Mouse (Mus musculus) lung, postnatal 0 days (tissue): ENCODE results near the gene Wbp2nl. TPM values are rescaled to one million over a fixed set of nuclear protein-coding genes. Genes with fewer than 3 reads are reported as not detected.

Experiments used
- ATAC-seq: fragments of 200-750 bp; cut with Nextera tagmentation; 2 replicates; pipeline ENCODE4 v1.8.0; 2017; ENCODE audit warnings: moderate library complexity
- DNase-seq: peaks from one replicate; pipeline ENCODE4 v3.0.0-alpha.2; 2016; ENCODE audit warnings: low spot score
- H3K27ac ChIP-seq: fragments of 300-500 bp; sonication (generic); 2 replicates; pipeline ENCODE4 v1.5.1; 2014; ENCODE audit warnings: antibody characterized with exemption, mild to moderate bottlenecking, low read length, mixed read lengths
- H3K27me3 ChIP-seq: fragments of 300-500 bp; sonication (generic); replicated peaks from 2 replicates; pipeline ENCODE4 v1.6.1; 2014; ENCODE audit warnings: low read length, mixed read lengths; ENCODE audit not compliant: insufficient read depth
- H3K36me3 ChIP-seq: fragments of 300-500 bp; sonication (generic); 2 replicates; pipeline ENCODE4 v1.6.1; 2014; ENCODE audit warnings: low read length, mixed read lengths; ENCODE audit not compliant: insufficient read depth
- H3K4me1 ChIP-seq: fragments of 300-500 bp; sonication (generic); 2 replicates; pipeline ENCODE4 v1.6.1; 2014; ENCODE audit warnings: antibody characterized with exemption, low read depth, low read length, mixed read lengths; ENCODE audit not compliant: insufficient read depth
- H3K4me2 ChIP-seq: fragments of 300-500 bp; sonication (generic); replicated peaks from 2 replicates; pipeline ENCODE4 v1.6.1; 2014; ENCODE audit warnings: low read depth, mild to moderate bottlenecking, low read length, moderate library complexity, mixed read lengths
- H3K4me3 ChIP-seq: fragments of 300-500 bp; sonication (generic); 2 replicates; pipeline ENCODE4 v1.5.1; 2014; ENCODE audit warnings: low read depth, low read length
- H3K9ac ChIP-seq: fragments of 300-500 bp; sonication (generic); replicated peaks from 2 replicates; pipeline ENCODE4 v1.6.1; 2014; ENCODE audit warnings: low read depth, mild to moderate bottlenecking
- H3K9me3 ChIP-seq: fragments of 300-500 bp; sonication (generic); 2 replicates; pipeline ENCODE4 v1.6.1; 2016; ENCODE audit warnings: low read length, mixed read lengths
- CTCF ChIP-seq: IDR thresholded peaks from 2 replicates; pipeline ENCODE4 v1.5.1; 2016; ENCODE audit warnings: antibody characterized with exemption, mild to moderate bottlenecking
- EP300 ChIP-seq: IDR thresholded peaks from 2 replicates; pipeline ENCODE4 v1.6.1; 2016; ENCODE audit warnings: antibody characterized with exemption, mild to moderate bottlenecking, control low read depth
- WGBS: fragments of 180-500 bp; shearing (Covaris S2); extraction: QIAGEN DNeasy Blood & Tissue Kit; methylation state at CpG from one replicate; pipeline ENCODE4 v1.1.7; 2014; 5-methylcytosine and 5-hydroxymethylcytosine counted together
- polyA plus RNA-seq: library from polyadenylated mRNA; unstranded; fragments of >200 nt; fragmentation: Nextera tagmentation; extraction: Ambion mirVana; gene quantifications from 2 replicates; pipeline ENCODE4 v1.2.1, GENCODE M21; 2015

The Wbp2nl gene
- polyA plus RNA-seq, 1 experiment from 2014 or later: 0.19 TPM

DNA sequence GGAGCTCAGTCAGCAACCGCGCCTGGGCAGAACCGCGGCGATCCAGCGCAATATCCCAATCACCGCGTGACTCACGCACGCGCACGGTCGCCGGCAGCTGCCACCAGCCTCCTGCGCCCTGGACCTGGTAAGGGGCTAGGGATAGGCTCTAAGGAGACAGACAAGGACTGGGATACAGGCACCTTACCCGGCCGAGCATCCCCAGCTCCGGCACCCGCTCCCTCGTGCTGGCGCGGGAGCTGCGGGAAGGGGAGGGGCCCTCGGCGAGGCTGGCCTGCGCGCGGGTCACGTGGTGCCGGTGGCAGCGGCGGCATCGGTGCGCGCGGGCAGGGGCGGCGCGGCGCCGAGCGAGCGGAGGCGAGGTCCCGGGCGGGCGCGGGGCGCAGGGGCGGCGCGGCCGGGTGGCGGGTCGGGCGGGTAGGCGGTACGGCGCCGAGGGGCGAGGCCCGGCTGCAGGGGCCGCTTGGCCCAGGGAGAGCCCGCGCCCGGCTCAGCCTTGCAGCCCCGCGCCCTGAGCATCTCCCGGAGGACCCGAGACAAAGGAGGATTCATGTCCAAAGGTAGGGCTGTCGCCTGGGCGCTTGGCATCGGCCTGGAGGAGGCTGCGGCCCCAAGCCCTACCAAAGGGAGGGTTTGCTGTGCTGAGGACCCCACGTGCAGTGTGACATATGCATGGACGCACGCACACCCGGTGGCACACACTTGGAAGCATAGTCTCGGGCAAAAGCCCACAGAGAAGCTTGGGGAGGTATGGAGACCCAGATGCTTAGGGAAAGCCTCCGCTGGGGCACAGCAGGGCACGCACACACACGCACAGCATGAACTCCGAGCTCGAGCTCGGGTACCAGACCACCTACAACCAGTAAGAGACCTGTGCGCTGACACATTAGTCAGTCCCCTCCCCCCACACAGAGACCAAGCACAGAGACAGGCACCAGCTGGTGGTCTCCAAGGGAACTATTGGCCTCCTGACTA is 23.5 kb upstream of the Wbp2nl start:
- Histone ChIP-seq H3K4me1 (0 out of 2 replicates have a peak, but pooled peaks cover 4% of the 10 kb centered on the region), H3K4me2 (peak overlapping the region; percentile 81), H3K9ac (no peak overlapping the region), H3K9me3 (no peaks in the 10 kb centered on the region), H3K27me3 (peaks cover 30% of the 10 kb centered on the region), H3K27ac (no peak overlapping the region), H3K4me3 (peak overlapping the region; percentile 44), H3K36me3 (no peaks in the 10 kb centered on the region)
- ATAC-seq: 0 out of 2 replicates have a peak, but pooled peaks have one; percentile 28
- WGBS: under 1% methylated on average over 64 of the region's 86 CpGs
- no peak for TF ChIP-seq CTCF
- TF ChIP-seq EP300: no peak
- no peak for DNase-seq

DNA sequence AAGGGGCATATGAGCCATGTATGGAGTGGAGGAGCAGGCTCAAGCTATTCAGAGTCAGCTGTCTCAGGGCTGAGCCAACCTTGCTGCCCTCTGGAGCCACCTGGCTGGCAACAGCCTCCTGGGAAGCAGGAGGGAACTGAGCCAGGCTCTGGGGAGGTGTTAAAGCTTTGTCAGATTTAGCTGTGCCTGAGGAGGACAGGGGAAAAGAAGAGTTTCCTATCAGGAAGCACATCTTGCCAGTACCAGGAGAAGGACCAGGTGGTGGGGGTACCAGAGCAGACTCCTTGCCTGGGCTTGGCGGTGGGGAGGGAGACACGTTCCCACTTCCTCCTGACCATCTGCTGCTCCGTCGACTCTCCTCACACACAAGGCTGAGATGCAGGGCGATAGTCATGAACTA is 21.2 kb upstream of the Wbp2nl start:
- ATAC-seq: no peak
- H3K27me3 ChIP-seq: peaks cover 30% of the 10 kb centered on the region
- WGBS: 69% methylated on average over 5 of the region's 5 CpGs

DNA sequence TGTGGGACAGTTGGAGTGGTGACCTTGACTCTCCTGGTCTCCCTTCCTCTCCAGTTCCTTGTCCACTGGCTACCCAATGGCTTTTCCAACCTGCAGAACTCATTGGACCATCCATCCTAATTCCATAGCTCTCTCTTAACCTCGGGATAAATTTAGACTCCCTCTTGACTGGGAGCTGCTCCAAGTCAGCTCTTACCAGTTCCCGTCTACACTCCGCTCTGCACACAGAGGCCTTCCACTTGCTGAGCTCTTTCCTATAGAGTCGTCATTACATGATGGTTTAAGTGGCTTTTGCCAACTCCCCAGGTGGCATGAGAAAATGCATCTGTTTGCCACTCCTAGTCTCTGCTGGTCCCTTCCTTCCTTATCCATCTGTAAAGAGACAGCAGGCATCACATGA is 18.1 kb upstream of the Wbp2nl start:
- DNase-seq (no peak), ATAC-seq (no peak)
- no peak overlapping the region for H3K4me3 ChIP-seq
- H3K4me1 ChIP-seq: 0 out of 2 replicates have a peak, but pooled peaks cover under 1% of the 10 kb centered on the region
- WGBS: 46% methylated on average over 4 of the region's 4 CpGs
- TF ChIP-seq CTCF (no peak), EP300 (no peak)
- H3K9me3 ChIP-seq: no peaks in the 10 kb centered on the region
- H3K36me3 ChIP-seq: no peaks in the 10 kb centered on the region
- no peak overlapping the region for H3K9ac ChIP-seq
- peaks cover 8% of the 10 kb centered on the region; the same call in 1 of the 2 replicates for H3K27me3 ChIP-seq
- H3K27ac ChIP-seq: no peak overlapping the region
- no peak overlapping the region for H3K4me2 ChIP-seq

More for the DNA sequence above, 21.2 kb upstream of the Wbp2nl start:
- Histone ChIP-seq H3K27ac (no peak overlapping the region), H3K36me3 (no peaks in the 10 kb centered on the region), H3K4me3 (no peak overlapping the region), H3K9ac (no peak overlapping the region), H3K4me1 (0 out of 2 replicates have a peak, but pooled peaks cover 4% of the 10 kb centered on the region), H3K9me3 (no peaks in the 10 kb centered on the region), H3K4me2 (no peak overlapping the region)
- DNase-seq: no peak
- TF ChIP-seq EP300: no peak
- TF ChIP-seq CTCF: no peak

DNA sequence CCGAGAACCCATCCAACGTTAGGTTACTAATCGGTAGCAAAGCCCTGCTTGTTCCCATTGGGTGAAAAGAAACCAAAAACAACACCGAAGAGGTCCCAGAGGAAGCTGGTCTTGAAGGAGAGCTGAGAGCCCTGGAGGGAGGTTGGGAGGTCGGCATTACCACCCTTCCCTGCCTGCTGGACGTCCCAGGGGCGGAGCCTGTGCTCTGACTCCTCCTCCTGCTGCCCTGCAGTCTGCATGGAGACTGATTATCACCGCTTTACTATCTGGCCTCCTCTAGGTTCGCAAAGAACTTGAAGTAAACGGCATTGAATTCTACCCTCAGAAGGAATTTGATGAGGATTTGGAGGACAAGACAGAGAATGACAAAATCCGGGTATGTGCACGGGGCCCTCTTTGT is 12.6 kb upstream of the Wbp2nl start:
- Histone ChIP-seq H3K4me1 (no peaks in the 10 kb centered on the region), H3K4me2 (no peak overlapping the region), H3K9me3 (no peaks in the 10 kb centered on the region), H3K9ac (no peak overlapping the region), H3K36me3 (no peaks in the 10 kb centered on the region), H3K4me3 (no peak overlapping the region), H3K27me3 (no peaks in the 10 kb centered on the region), H3K27ac (no peak overlapping the region)
- DNase-seq: no peak
- no peak for ATAC-seq
- TF ChIP-seq EP300 (no peak), CTCF (no peak)
- 59% methylated on average over 12 of the region's 12 CpGs for WGBS

DNA sequence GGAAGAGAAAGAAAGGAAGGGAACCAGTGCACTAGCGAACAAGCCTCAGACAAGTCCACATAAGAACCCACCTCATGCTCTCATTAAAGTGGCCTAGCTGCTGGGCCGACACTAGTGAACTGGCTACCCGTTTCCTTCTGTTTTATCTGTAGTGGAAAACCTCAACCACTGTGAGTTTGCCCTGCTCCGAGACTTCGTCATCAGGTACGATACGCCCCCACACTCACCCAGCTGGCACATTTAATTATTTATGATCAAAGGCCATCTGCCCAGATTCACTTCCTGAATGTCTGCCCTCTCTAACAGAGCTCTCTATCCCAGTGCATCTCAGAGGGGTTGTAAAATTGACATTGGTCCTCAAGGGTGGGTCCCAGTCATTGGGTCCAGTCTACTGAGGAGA is 8.5 kb upstream of the Wbp2nl start:
- no peak overlapping the region for H3K9ac ChIP-seq
- H3K4me3 ChIP-seq: no peak overlapping the region
- H3K4me1 ChIP-seq: no peaks in the 10 kb centered on the region
- no peak for ATAC-seq
- DNase-seq: no peak
- H3K27me3 ChIP-seq: no peaks in the 10 kb centered on the region
- no peak overlapping the region for H3K4me2 ChIP-seq
- H3K9me3 ChIP-seq: no peaks in the 10 kb centered on the region
- TF ChIP-seq EP300: no peak
- no peak for TF ChIP-seq CTCF
- 87% methylated on average over 7 of the region's 7 CpGs for WGBS
- H3K36me3 ChIP-seq: no peaks in the 10 kb centered on the region
- no peak overlapping the region for H3K27ac ChIP-seq

DNA sequence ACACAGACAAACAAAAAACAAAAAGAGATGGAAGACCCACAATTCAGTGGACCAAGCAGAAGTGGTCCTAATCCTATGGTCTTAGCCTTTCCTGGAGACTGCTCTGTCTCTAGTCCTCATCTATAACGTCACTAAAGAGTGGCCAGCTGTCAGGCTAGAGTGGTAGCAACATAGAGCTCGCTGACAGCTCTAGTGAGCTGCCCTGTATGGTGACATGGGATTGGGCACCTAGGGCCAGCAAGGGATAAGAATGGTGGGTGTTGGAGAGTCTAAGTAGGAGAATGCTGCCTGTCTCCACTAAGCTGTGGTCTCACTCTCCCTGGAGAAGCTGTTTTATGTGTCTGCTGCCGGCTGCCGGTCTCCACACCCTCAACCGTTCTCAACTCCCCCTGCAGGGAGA is 5.9 kb upstream of the Wbp2nl start:
- no peak for DNase-seq
- Histone ChIP-seq H3K36me3 (no peaks in the 10 kb centered on the region), H3K9me3 (no peaks in the 10 kb centered on the region), H3K4me3 (no peak overlapping the region), H3K4me1 (no peaks in the 10 kb centered on the region), H3K9ac (no peak overlapping the region), H3K4me2 (no peak overlapping the region), H3K27ac (no peak overlapping the region), H3K27me3 (no peaks in the 10 kb centered on the region)
- no peak for TF ChIP-seq CTCF
- TF ChIP-seq EP300: no peak
- no peak for ATAC-seq
- 16% methylated on average over 5 of the region's 5 CpGs for WGBS
